Mouse (Mus musculus) olfactory bulb, adult 2 months (tissue): Measurements from ENCODE around the gene Hdgfl3. TPM values are rescaled to one million over a fixed set of nuclear protein-coding genes. Genes with fewer than 3 reads are reported as not detected.

Source experiments
- H3K27ac ChIP-seq: fragments of 200-500 bp; 2 replicates; pipeline ENCODE4 v1.5.1; 2012; ENCODE audit warnings: low read depth, low read length; ENCODE audit not compliant: insufficient read depth
- H3K4me1 ChIP-seq: fragments of 200-500 bp; 2 replicates; pipeline ENCODE4 v1.6.1; 2012; ENCODE audit warnings: low read length; ENCODE audit not compliant: control insufficient read depth, insufficient read depth
- H3K4me3 ChIP-seq: fragments of 200-500 bp; 2 replicates; pipeline ENCODE4 v1.5.1; 2012; ENCODE audit warnings: mild to moderate bottlenecking, low read depth, low read length, moderate library complexity; ENCODE audit not compliant: insufficient read depth
- CTCF ChIP-seq: fragments of 200-500 bp; IDR thresholded peaks from 2 replicates; pipeline ENCODE4 v1.5.1; 2012; ENCODE audit warnings: low read depth, mild to moderate bottlenecking, low read length, moderate library complexity; ENCODE audit not compliant: insufficient read depth
- POLR2A ChIP-seq: fragments of 200-500 bp; IDR thresholded peaks from 2 replicates; pipeline ENCODE4 v1.6.1; 2012; ENCODE audit warnings: mild to moderate bottlenecking, low read depth, low read length, moderate library complexity; ENCODE audit not compliant: insufficient read depth
- WGBS: fragments of 180-500 bp; shearing (Covaris S2); methylation state at CpG from one replicate; pipeline ENCODE4 v1.1.7; 2018; 5-methylcytosine and 5-hydroxymethylcytosine counted together
- polyA plus RNA-seq: library from polyadenylated mRNA; stranded (reverse); fragments of >200 nt; gene quantifications from 2 replicates; pipeline ENCODE4 v1.2.4, GENCODE M21; 2012; ENCODE audit warnings: low replicate concordance; ENCODE audit not compliant: missing spikeins, insufficient read depth, insufficient read length

Hdgfl3 gene
- polyA plus RNA-seq, 1 experiment, result not detected

GRCm38 (mm10) chr7:81920314-81920713 lies 14.0 kb downstream of the Hdgfl3 start:
- TF ChIP-seq CTCF, result no peak
- no peak for TF ChIP-seq POLR2A
- WGBS, result 94% methylated on average over 4 of the region's 4 CpGs
- H3K4me1 ChIP-seq, result no peaks in the 10 kb centered on the region
- no peak overlapping the region for H3K27ac ChIP-seq
- no peak overlapping the region for H3K4me3 ChIP-seq

- no peak overlapping the region for H3K4me3 ChIP-seq
- WGBS, result 30% methylated on average over 5 of the region's 5 CpGs
- H3K4me1 ChIP-seq, result no peaks in the 10 kb centered on the region
- H3K27ac ChIP-seq, result no peak overlapping the region
- no peak for TF ChIP-seq CTCF
- no peak for TF ChIP-seq POLR2A
These were observed 16.0 kb downstream of the Hdgfl3 start for GRCm38 (mm10) chr7:81918316-81918715.

- TF ChIP-seq POLR2A (no peak), CTCF (no peak)
- no peak overlapping the region for H3K4me3 ChIP-seq
- no peak overlapping the region for H3K27ac ChIP-seq
- H3K4me1 ChIP-seq, result no peaks in the 10 kb centered on the region
- WGBS, result 79% methylated on average over 2 of the region's 2 CpGs
These were observed 29.3 kb downstream of the Hdgfl3 start for GRCm38 (mm10) chr7:81904926-81905325.

GRCm38 (mm10) chr7:81904094-81904493 lies 30.2 kb downstream of the Hdgfl3 start:
- no peak for TF ChIP-seq POLR2A
- TF ChIP-seq CTCF, result no peak
- peaks cover 3% of the 10 kb centered on the region; the same call in 1 of the 2 replicates for H3K4me1 ChIP-seq
- H3K27ac ChIP-seq, result no peak overlapping the region
- no peak overlapping the region for H3K4me3 ChIP-seq
- WGBS, result 39% methylated on average over 4 of the region's 4 CpGs

GRCm38 (mm10) chr7:81899361-81899760 lies 34.9 kb downstream of the Hdgfl3 start:
- 77% methylated on average over 11 of the region's 11 CpGs for WGBS

GRCm38 (mm10) chr7:81885128-81885527 lies 49.1 kb downstream of the Hdgfl3 start:
- no peak overlapping the region for H3K4me3 ChIP-seq
- 30% methylated on average over 4 of the region's 4 CpGs for WGBS
- TF ChIP-seq CTCF (no peak), POLR2A (no peak)
- H3K27ac ChIP-seq, result no peak overlapping the region
- H3K4me1 ChIP-seq, result peaks cover 4% of the 10 kb centered on the region; the same call in 1 of the 2 replicates

More at GRCm38 (mm10) chr7:81899361-81899760, 34.9 kb downstream of the Hdgfl3 start:
- Histone ChIP-seq H3K4me1 (peaks cover 3% of the 10 kb centered on the region; the same call in 1 of the 2 replicates), H3K4me3 (no peak overlapping the region), H3K27ac (no peak overlapping the region)
- TF ChIP-seq POLR2A, result no peak
- no peak for TF ChIP-seq CTCF

GRCm38 (mm10) chr7:81881600-81881999 lies 52.7 kb downstream of the Hdgfl3 start:
- no peak overlapping the region for H3K4me3 ChIP-seq
- no peak for TF ChIP-seq CTCF
- no peak overlapping the region for H3K27ac ChIP-seq
- WGBS, result 39% methylated on average over 3 of the region's 3 CpGs
- peaks cover 4% of the 10 kb centered on the region; the same call in 1 of the 2 replicates for H3K4me1 ChIP-seq

- H3K4me1 ChIP-seq, result peaks cover 2% of the 10 kb centered on the region; the same call in 1 of the 2 replicates
- no peak overlapping the region for H3K4me3 ChIP-seq
- 92% methylated on average over 4 of the region's 4 CpGs for WGBS
- H3K27ac ChIP-seq, result no peak overlapping the region
- no peak for TF ChIP-seq CTCF
- no peak for TF ChIP-seq POLR2A
These were observed 53.5 kb downstream of the Hdgfl3 start for GRCm38 (mm10) chr7:81880797-81881196.

GRCm38 (mm10) chr7:81880286-81880685 lies 54.0 kb downstream of the Hdgfl3 start:
- WGBS, result 86% methylated on average over 5 of the region's 5 CpGs
- no peak overlapping the region for H3K27ac ChIP-seq
- no peak for TF ChIP-seq POLR2A
- TF ChIP-seq CTCF, result no peak
- no peak overlapping the region for H3K4me3 ChIP-seq
- peaks cover 2% of the 10 kb centered on the region; the same call in 1 of the 2 replicates for H3K4me1 ChIP-seq

GRCm38 (mm10) chr7:81875372-81875771 lies 58.9 kb downstream of the Hdgfl3 start:
- no peak for TF ChIP-seq POLR2A
- TF ChIP-seq CTCF, result no peak
- peaks cover 4% of the 10 kb centered on the region; the same call in 1 of the 2 replicates for H3K4me1 ChIP-seq
- no peak overlapping the region for H3K27ac ChIP-seq
- WGBS, result 54% methylated on average over 9 of the region's 9 CpGs
- no peak overlapping the region for H3K4me3 ChIP-seq

GRCm38 (mm10) chr7:81874636-81875035 lies 59.6 kb downstream of the Hdgfl3 start:
- no peak overlapping the region for H3K4me3 ChIP-seq
- no peak overlapping the region for H3K27ac ChIP-seq
- TF ChIP-seq POLR2A (no peak), CTCF (no peak)
- WGBS, result 53% methylated on average over 6 of the region's 6 CpGs
- H3K4me1 ChIP-seq, result peaks cover 4% of the 10 kb centered on the region; the same call in 1 of the 2 replicates
